ENCODE assay signal across 7 mouse cellular contexts in genomic region chr5:37769031-37769430, GRCm38 (mm10). TPM values are rescaled to one million over a fixed set of nuclear protein-coding genes. Genes with fewer than 3 reads are reported as not detected.
DNase-seq lines count a peak whose midpoint lies in the region; ATAC-seq and TF ChIP-seq lines count a peak whose summit lies in the region.

No protein-coding gene starts in this region.

- no peak overlapping the region for H3K4me3 ChIP-seq in hindbrain, embryonic 15.5 days
- H3K4me3 ChIP-seq in liver, postnatal 0 days (ENCODE audit: low read depth, low read length): no peak overlapping the region

- 10% methylated on average over 5 of the region's 5 CpGs for WGBS in hindbrain, embryonic 15.5 days
- WGBS in liver, postnatal 0 days (ENCODE audit: insufficient replicate concordance): 15% methylated on average over 5 of the region's 5 CpGs

- peaks cover 13% of the 10 kb centered on the region for H3K4me1 ChIP-seq in hindbrain, embryonic 15.5 days (replicated peaks)
- no peaks in the 10 kb centered on the region for H3K4me1 ChIP-seq in liver, postnatal 0 days (ENCODE audit: insufficient read depth)

- H3K4me2 ChIP-seq in hindbrain, embryonic 15.5 days: no peak overlapping the region
- no peak overlapping the region for H3K4me2 ChIP-seq in liver, postnatal 0 days (ENCODE audit: low read depth, low read length)

- no peak for TF ChIP-seq EP300 in liver, postnatal 0 days (IDR thresholded peaks at IDR 0.05; ENCODE audit: low read depth)

- intact Hi-C loops in left cerebral cortex, postnatal 14 days (cut with DNase I): no loop called here

- no peak overlapping the region for H3K9ac ChIP-seq in hindbrain, embryonic 15.5 days
- H3K9ac ChIP-seq in liver, postnatal 0 days (replicated peaks): no peak overlapping the region

- H3K27ac ChIP-seq in hindbrain, embryonic 15.5 days (replicated peaks): no peak overlapping the region
- H3K27ac ChIP-seq in liver, postnatal 0 days (ENCODE audit: low read depth): no peak overlapping the region

- peaks cover 51% of the 10 kb centered on the region for H3K27me3 ChIP-seq in hindbrain, embryonic 15.5 days
- H3K27me3 ChIP-seq in liver, postnatal 0 days (ENCODE audit: insufficient read depth, low read length): no peaks in the 10 kb centered on the region

- no peaks in the 10 kb centered on the region for H3K36me3 ChIP-seq in hindbrain, embryonic 15.5 days
- no peaks in the 10 kb centered on the region for H3K36me3 ChIP-seq in liver, postnatal 0 days (replicated peaks; ENCODE audit: insufficient read depth, low read length)

- no peak for TF ChIP-seq CTCF in liver, postnatal 0 days (IDR thresholded peaks at IDR 0.05; ENCODE audit: low read depth)

- ATAC-seq in hindbrain, embryonic 15.5 days (ENCODE audit: low FRiP score, low read depth): peak; percentile 84
- no peak for ATAC-seq in liver, postnatal 0 days

- peak; percentile 58 for DNase-seq in brain, adult 2 months (ENCODE audit: low read depth, low spot score)
- peak; percentile 97 to 98 for DNase-seq in cerebellum, postnatal 10 days
- DNase-seq in left cerebral cortex, postnatal 14 days (ENCODE audit: low spot score in 2 of 2): peak; percentile 80 to 87
- peak; percentile 48 for DNase-seq in right cerebral cortex, postnatal 25 days
- DNase-seq in liver, postnatal 0 days: no peak
- no peak for DNase-seq in gastrocnemius, postnatal 4 days (ENCODE audit: low spot score in 2 of 2)

- no peaks in the 10 kb centered on the region for H3K9me3 ChIP-seq in hindbrain, embryonic 15.5 days
- H3K9me3 ChIP-seq in liver, postnatal 0 days (ENCODE audit: low read length): no peaks in the 10 kb centered on the region

RNA-seq across cellular contexts. Expression of gene Cytl1, which starts 33.7 kb away (rescaled TPM):
- polyA plus RNA-seq in hindbrain, embryonic 15.5 days (2015; fragmentation: Nextera tagmentation; extraction: Ambion mirVana): 0.60 and 1.4 TPM in 2 replicates
- under 1 TPM in 1 of 2 experiments, not detected in 1; 0.37 TPM for total RNA-seq in left cerebral cortex, postnatal 14 days (2021)
- polyA plus RNA-seq in liver, postnatal 0 days (2015; fragmentation: Nextera tagmentation; extraction: Ambion mirVana): not detected in 2 replicates
- total RNA-seq in gastrocnemius, postnatal 4 days (2021): 1 to 10 TPM in 1 of 2 experiments, not detected in 1; 1.1 TPM

RNA-seq across cellular contexts. Expression of gene Stk32b, which starts 52.1 kb away (rescaled TPM):
- polyA plus RNA-seq in hindbrain, embryonic 15.5 days (2015; fragmentation: Nextera tagmentation; extraction: Ambion mirVana): 32.3 and 38.8 TPM in 2 replicates
- 1 to 10 TPM; 2.5 to 3.7 TPM for total RNA-seq in left cerebral cortex, postnatal 14 days (2021)
- polyA plus RNA-seq in liver, postnatal 0 days (2015; fragmentation: Nextera tagmentation; extraction: Ambion mirVana): 0.05 and 0.09 TPM in 2 replicates
- total RNA-seq in gastrocnemius, postnatal 4 days (2021): under 1 TPM; 0.25 to 0.31 TPM

RNA-seq across cellular contexts. Expression of gene Msx1, which starts 55.4 kb away (rescaled TPM):
- 26.4 and 36.7 TPM in 2 replicates for polyA plus RNA-seq in hindbrain, embryonic 15.5 days (2015; fragmentation: Nextera tagmentation; extraction: Ambion mirVana)
- 1 to 10 TPM; 3.1 to 4.1 TPM for total RNA-seq in left cerebral cortex, postnatal 14 days (2021)
- not detected in 2 replicates for polyA plus RNA-seq in liver, postnatal 0 days (2015; fragmentation: Nextera tagmentation; extraction: Ambion mirVana)
- 1 to 10 TPM; 4.0 to 5.1 TPM for total RNA-seq in gastrocnemius, postnatal 4 days (2021)

Comparison
In these comparisons a context has a peak if more than half of its experiments do, and no peak if none do; other contexts are left out.
1. DNase-seq: peak in brain, adult 2 months (single experiment), cerebellum, postnatal 10 days (2 of 2), left cerebral cortex, postnatal 14 days (2 of 2) and right cerebral cortex, postnatal 25 days (single experiment); none in liver, postnatal 0 days (single experiment) and gastrocnemius, postnatal 4 days (0 of 2).